Mouse (Mus musculus) neural tube, embryonic 10.5 days (tissue): ENCODE results near the gene Rp2.

Experiments used
- DNase-seq: peaks from one replicate; pipeline ENCODE4 v3.0.0-alpha.2; 2017; ENCODE audit warnings: low spot score; ENCODE audit errors: extremely low spot score

The Rp2 gene

DNA sequence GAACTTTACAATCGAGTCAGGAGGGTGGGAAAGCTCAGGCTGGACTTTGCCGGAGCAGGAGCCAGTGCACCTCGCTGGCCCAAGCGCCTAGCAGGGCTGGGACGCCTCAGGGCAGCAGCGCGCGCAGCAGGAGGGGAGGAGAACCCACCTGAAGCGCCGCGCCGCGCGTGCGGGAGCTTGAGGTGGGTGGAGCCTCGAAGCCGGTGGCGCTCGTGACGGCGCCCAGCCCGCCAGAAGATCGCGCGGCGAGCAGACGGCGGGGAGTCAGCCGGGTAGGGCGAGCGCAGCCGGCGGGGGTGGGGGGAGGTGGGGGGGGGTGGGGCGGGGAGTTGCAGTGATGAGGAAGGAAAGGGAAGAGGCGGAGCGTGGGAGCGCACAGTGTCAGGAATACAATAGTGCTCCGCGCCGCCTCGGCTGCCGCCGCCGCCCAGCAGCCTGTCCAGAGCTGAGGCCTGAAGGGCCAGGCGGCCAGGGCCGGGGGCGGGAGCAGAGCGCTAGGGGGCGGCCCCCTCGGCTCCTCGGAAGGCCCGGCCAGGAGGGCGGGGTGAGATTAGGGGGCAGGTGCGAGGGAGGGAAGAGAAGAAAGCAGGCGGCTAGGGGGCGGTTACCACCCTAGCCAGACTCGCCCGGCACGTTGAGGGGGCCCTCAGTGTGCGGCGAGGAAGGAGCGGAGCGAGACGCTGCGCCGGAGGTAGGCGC is 61.0 kb downstream of the Rp2 start, which contains the start of gene Jade3:
Gene Jade3 (plus strand): TSS at position 549 of the 699 bp plus-strand sequence.
- peak; percentile 71 for DNase-seq

GRCm38 (mm10) chrX:20425839-20426449 is 61.7 kb downstream of the Rp2 start:
- peak; percentile 49 for DNase-seq
